Mouse (Mus musculus) midbrain, embryonic 14.5 days (tissue): ENCODE data around the gene Scarb1. TPM values are rescaled to one million over a fixed set of nuclear protein-coding genes. Genes with fewer than 3 reads are reported as not detected.
A peak's percentile ranks its signal among the peaks of the same experiment; 100 is the strongest.

ENCODE experiments used
- ATAC-seq: fragments of 200-750 bp; cut with Nextera tagmentation; 2 replicates; pipeline ENCODE4 v1.8.0; 2017; ENCODE audit warnings: moderate number of reproducible peaks, moderate library complexity; ENCODE audit not compliant: low FRiP score, low TSS enrichment
- DNase-seq: peaks from one replicate; pipeline ENCODE4 v3.0.0-alpha.2; 2015
- H3K27ac ChIP-seq: fragments of 300-500 bp; sonication (generic); replicated peaks from 2 replicates; pipeline ENCODE4 v1.5.1; 2014; ENCODE audit warnings: mild to moderate bottlenecking, low read depth, low read length, moderate library complexity
- H3K27me3 ChIP-seq: fragments of 300-500 bp; sonication (generic); 2 replicates; pipeline ENCODE4 v1.6.1; 2014; ENCODE audit warnings: low read length, control low read depth, mixed read lengths; ENCODE audit not compliant: control insufficient read depth, insufficient read depth
- H3K36me3 ChIP-seq: fragments of 300-500 bp; sonication (generic); 2 replicates; pipeline ENCODE4 v1.6.1; 2014; ENCODE audit warnings: low read length, control low read depth; ENCODE audit not compliant: control insufficient read depth, insufficient read depth
- H3K4me1 ChIP-seq: fragments of 300-500 bp; sonication (generic); 2 replicates; pipeline ENCODE4 v1.6.1; 2014; ENCODE audit warnings: mild to moderate bottlenecking, antibody characterized with exemption, low read length, control low read depth; ENCODE audit not compliant: control insufficient read depth, insufficient read depth
- H3K4me2 ChIP-seq: fragments of 300-500 bp; sonication (generic); 2 replicates; pipeline ENCODE4 v1.6.1; 2014; ENCODE audit warnings: mild to moderate bottlenecking, low read length, moderate library complexity
- H3K4me3 ChIP-seq: fragments of 300-500 bp; sonication (generic); replicated peaks from 2 replicates; pipeline ENCODE4 v1.5.1; 2014; ENCODE audit warnings: low read depth, low read length
- H3K9ac ChIP-seq: fragments of 300-500 bp; sonication (generic); replicated peaks from 2 replicates; pipeline ENCODE4 v1.6.1; 2014; ENCODE audit warnings: mild to moderate bottlenecking, low read length, moderate library complexity
- H3K9me3 ChIP-seq: fragments of 300-500 bp; sonication (generic); 2 replicates; pipeline ENCODE4 v1.6.1; 2016; ENCODE audit warnings: low read length, control low read depth, mixed read lengths; ENCODE audit not compliant: control insufficient read depth
- WGBS: fragments of 180-500 bp; shearing (Covaris S2); extraction: QIAGEN DNeasy Blood & Tissue Kit; methylation state at CpG from one replicate; pipeline ENCODE4 v1.1.7; 2014; 5-methylcytosine and 5-hydroxymethylcytosine counted together
- polyA plus RNA-seq: library from polyadenylated mRNA; unstranded; fragments of >200 nt; fragmentation: Nextera tagmentation; extraction: Ambion mirVana; gene quantifications from 2 replicates; pipeline ENCODE4 v1.2.1, GENCODE M21; 2014

Scarb1 gene
- polyA plus RNA-seq, 1 experiment from 2014 or later: 26.8 TPM

GRCm38 (mm10) chr5:125339851-125340531, 903 bp downstream of the Scarb1 start:
- Histone ChIP-seq H3K9me3 (no peaks in the 10 kb centered on the region), H3K9ac (peak overlapping the region; percentile 58; the same call in 1 of the 2 replicates), H3K27ac (no peak overlapping the region), H3K4me3 (peak overlapping the region; percentile 62), H3K36me3 (no peaks in the 10 kb centered on the region), H3K27me3 (peaks cover 12% of the 10 kb centered on the region; the same call in 1 of the 2 replicates), H3K4me1 (peaks cover 19% of the 10 kb centered on the region), H3K4me2 (peak overlapping the region; percentile 90)
- ATAC-seq (no peak), DNase-seq (peak; percentile 47)
- 3% methylated on average over 25 of the region's 25 CpGs for WGBS

- no peak overlapping the region for H3K9ac ChIP-seq
These were observed 1.7 kb downstream of the Scarb1 start for GRCm38 (mm10) chr5:125339108-125339751.

GRCm38 (mm10) chr5:125337526-125337925, 3.4 kb downstream of the Scarb1 start:
- no peaks in the 10 kb centered on the region for H3K36me3 ChIP-seq
- H3K4me1 ChIP-seq: peaks cover 19% of the 10 kb centered on the region
- ATAC-seq (no peak), DNase-seq (no peak)
- H3K9ac ChIP-seq: no peak overlapping the region
- no peak overlapping the region for H3K4me2 ChIP-seq
- WGBS: 55% methylated on average over 7 of the region's 7 CpGs
- H3K27me3 ChIP-seq: peaks cover 12% of the 10 kb centered on the region; the same call in 1 of the 2 replicates
- no peak overlapping the region for H3K27ac ChIP-seq
- no peak overlapping the region for H3K4me3 ChIP-seq
- H3K9me3 ChIP-seq: no peaks in the 10 kb centered on the region

More at GRCm38 (mm10) chr5:125339108-125339751, 1.7 kb downstream of the Scarb1 start:
- ATAC-seq (no peak), DNase-seq (peak; percentile 47)
- H3K27me3 ChIP-seq: peaks cover 12% of the 10 kb centered on the region; the same call in 1 of the 2 replicates
- peaks cover 19% of the 10 kb centered on the region for H3K4me1 ChIP-seq
- H3K9me3 ChIP-seq: no peaks in the 10 kb centered on the region
- no peak overlapping the region for H3K27ac ChIP-seq
- H3K4me2 ChIP-seq: peak overlapping the region; percentile 90
- no peaks in the 10 kb centered on the region for H3K36me3 ChIP-seq
- 5% methylated on average over 18 of the region's 18 CpGs for WGBS
- H3K4me3 ChIP-seq: 0 out of 2 replicates have a peak overlapping the region, but pooled peaks have one; percentile 62

DNA sequence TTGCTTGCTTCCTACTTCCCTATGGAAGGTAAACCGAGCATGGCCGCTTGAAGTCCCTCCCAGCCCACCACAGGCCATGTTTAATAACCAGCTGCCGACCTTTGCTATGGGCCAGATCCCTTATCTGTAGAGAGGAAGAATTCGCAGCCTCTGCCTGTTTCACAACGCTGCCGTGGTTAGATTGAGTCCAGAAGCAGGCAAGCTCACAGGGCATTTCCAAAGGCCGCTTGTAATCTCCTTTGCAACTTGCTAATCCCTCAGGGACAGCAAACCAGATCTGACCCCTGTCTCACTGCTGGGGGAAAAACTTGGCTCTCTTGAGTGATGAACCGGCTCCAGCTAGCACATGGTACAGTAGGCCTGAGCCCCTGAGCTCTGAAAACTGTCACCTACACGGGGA, 3.9 kb downstream of the Scarb1 start:
- H3K9ac ChIP-seq: no peak overlapping the region
- H3K27me3 ChIP-seq: peaks cover 12% of the 10 kb centered on the region; the same call in 1 of the 2 replicates
- 33% methylated on average over 9 of the region's 9 CpGs for WGBS
- H3K9me3 ChIP-seq: no peaks in the 10 kb centered on the region
- H3K36me3 ChIP-seq: no peaks in the 10 kb centered on the region
- H3K4me1 ChIP-seq: peaks cover 19% of the 10 kb centered on the region
- H3K4me3 ChIP-seq: no peak overlapping the region
- no peak overlapping the region for H3K4me2 ChIP-seq
- no peak for DNase-seq
- H3K27ac ChIP-seq: no peak overlapping the region
- ATAC-seq: no peak

- DNase-seq: no peak
- H3K27ac ChIP-seq: no peak overlapping the region
- H3K4me1 ChIP-seq: no peaks in the 10 kb centered on the region
- no peak for ATAC-seq
- H3K27me3 ChIP-seq: no peaks in the 10 kb centered on the region
- H3K4me2 ChIP-seq: no peak overlapping the region
- H3K4me3 ChIP-seq: no peak overlapping the region
- 91% methylated on average over 6 of the region's 6 CpGs for WGBS
- no peaks in the 10 kb centered on the region for H3K9me3 ChIP-seq
- no peak overlapping the region for H3K9ac ChIP-seq
- H3K36me3 ChIP-seq: no peaks in the 10 kb centered on the region
These were observed 7.9 kb downstream of the Scarb1 start for GRCm38 (mm10) chr5:125333009-125333408.

- WGBS: 92% methylated on average over 4 of the region's 4 CpGs
- Histone ChIP-seq H3K9ac (no peak overlapping the region), H3K4me2 (no peak overlapping the region), H3K4me3 (no peak overlapping the region), H3K27ac (no peak overlapping the region), H3K4me1 (no peaks in the 10 kb centered on the region), H3K36me3 (no peaks in the 10 kb centered on the region), H3K27me3 (no peaks in the 10 kb centered on the region), H3K9me3 (no peaks in the 10 kb centered on the region)
- ATAC-seq: no peak
- no peak for DNase-seq
These were observed 8.6 kb downstream of the Scarb1 start for GRCm38 (mm10) chr5:125332333-125332732.

- DNase-seq (no peak), ATAC-seq (no peak)
- Histone ChIP-seq H3K27me3 (no peaks in the 10 kb centered on the region), H3K27ac (no peak overlapping the region), H3K4me3 (no peak overlapping the region), H3K4me1 (no peaks in the 10 kb centered on the region), H3K36me3 (no peaks in the 10 kb centered on the region), H3K4me2 (no peak overlapping the region), H3K9ac (no peak overlapping the region), H3K9me3 (no peaks in the 10 kb centered on the region)
- WGBS: 54% methylated on average over 3 of the region's 3 CpGs
These were observed 9.1 kb downstream of the Scarb1 start for GRCm38 (mm10) chr5:125331811-125332210.

DNA sequence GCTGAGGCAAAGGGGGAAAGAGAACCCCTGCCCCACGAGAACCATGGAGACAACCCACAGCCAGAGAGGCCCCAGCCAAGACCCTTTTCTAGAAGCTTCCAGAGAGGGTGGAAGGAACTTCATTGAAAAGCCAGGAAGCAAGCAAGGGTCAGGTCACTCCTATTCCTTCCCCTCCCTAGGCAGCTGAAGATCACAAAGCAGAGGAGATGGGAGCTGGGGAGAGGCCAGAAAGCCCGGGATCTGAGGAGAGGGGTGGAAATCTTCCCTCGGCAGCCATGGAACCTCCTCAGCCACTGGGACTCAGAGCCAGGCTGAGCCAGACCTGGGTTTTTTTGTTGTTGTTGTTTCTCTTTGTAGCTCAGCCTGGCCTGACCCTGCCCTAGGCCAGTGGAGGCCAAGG, 9.8 kb downstream of the Scarb1 start:
- H3K27ac ChIP-seq: no peak overlapping the region
- no peak overlapping the region for H3K4me2 ChIP-seq
- no peak overlapping the region; the same call in 1 of the 2 replicates for H3K9ac ChIP-seq
- no peaks in the 10 kb centered on the region for H3K27me3 ChIP-seq
- no peaks in the 10 kb centered on the region for H3K36me3 ChIP-seq
- no peak overlapping the region for H3K4me3 ChIP-seq
- H3K4me1 ChIP-seq: no peaks in the 10 kb centered on the region
- no peaks in the 10 kb centered on the region for H3K9me3 ChIP-seq
- ATAC-seq (no peak), DNase-seq (no peak)
- 46% methylated on average over 3 of the region's 3 CpGs for WGBS

- H3K4me3 ChIP-seq: no peak overlapping the region
- 71% methylated on average over 8 of the region's 8 CpGs for WGBS
These were observed 10.2 kb downstream of the Scarb1 start for GRCm38 (mm10) chr5:125330656-125331055.

More at GRCm38 (mm10) chr5:125330656-125331055, 10.2 kb downstream of the Scarb1 start:
- Histone ChIP-seq H3K36me3 (no peaks in the 10 kb centered on the region), H3K27me3 (no peaks in the 10 kb centered on the region), H3K9ac (no peak overlapping the region), H3K4me1 (no peaks in the 10 kb centered on the region), H3K27ac (no peak overlapping the region), H3K9me3 (no peaks in the 10 kb centered on the region), H3K4me2 (no peak overlapping the region)
- DNase-seq (no peak), ATAC-seq (no peak)
